Mouse (Mus musculus): ENCODE measurements around the gene Dnajc3. TPM values are rescaled to one million over a fixed set of nuclear protein-coding genes. Genes with fewer than 3 reads are reported as not detected.

Dnajc3 gene
- total and polyA plus RNA-seq, 3 experiments = 12.7 to 18.5 TPM; not detected in 1

GRCm38 (mm10) chr14:118983396-118983795 lies 45.6 kb downstream of the Dnajc3 start:
- DNase-seq (ENCODE audit: low read depth, low spot score) = no peak
- Histone ChIP-seq H3K4me1 (ENCODE audit: control insufficient read depth in 1 of 2, insufficient read depth in 2 of 2, low read length in 2 of 2) (peaks cover 0 to 2% of the 10 kb centered on the region in 2 experiments; a peak in 1 of 4 replicates), H3K79me2 (ENCODE audit: control insufficient read depth, insufficient read depth, low read length, poor library complexity) (no peaks in the 10 kb centered on the region), H3K27ac (ENCODE audit: control insufficient read depth, low read depth, low read length) (no peak overlapping the region), H3K9me3 (replicated peaks; ENCODE audit: insufficient read depth, low read length) (no peaks in the 10 kb centered on the region), H3K9ac (ENCODE audit: control insufficient read depth, low read depth, low read length, poor library complexity, severe bottlenecking) (no peak overlapping the region), H3K36me3 (ENCODE audit: control insufficient read depth in 1 of 2, insufficient read depth in 2 of 2, low read length in 2 of 2) (no peaks in the 10 kb centered on the region), H3K27me3 (ENCODE audit: control insufficient read depth in 1 of 2, insufficient read depth in 2 of 2, low read length in 2 of 2) (no peaks in the 10 kb centered on the region), H3K4me3 (ENCODE audit: control insufficient read depth in 1 of 2, insufficient read depth in 1 of 2, low read depth in 2 of 2, low read length in 2 of 2) (no peak overlapping the region)
- no peak for TF ChIP-seq RAD21 (IDR thresholded peaks at IDR 0.05; ENCODE audit: low read depth, low read length)
- no peak for TF ChIP-seq POLR2A (IDR thresholded peaks at IDR 0.05; ENCODE audit: control insufficient read depth in 1 of 2, insufficient read depth in 1 of 2, low read depth in 1 of 2, low read length in 2 of 2, poor library complexity in 1 of 2)
- TF ChIP-seq CTCF (IDR thresholded peaks at IDR 0.05 in 2 of 3, conservative IDR thresholded peaks at IDR 0.05 in 1 of 3; ENCODE audit: control insufficient read depth in 1 of 3, insufficient read depth in 1 of 3, low read depth in 2 of 3, low read length in 3 of 3, poor library complexity in 1 of 3, severe bottlenecking in 1 of 3) = no peak
- TF ChIP-seq TAL1 (IDR thresholded peaks at IDR 0.05; ENCODE audit: low read length) = no peak
- no peak for TF ChIP-seq TCF12 (IDR thresholded peaks at IDR 0.05; ENCODE audit: low read depth, low read length)
- TF ChIP-seq E2F4 (IDR thresholded peaks at IDR 0.05; ENCODE audit: borderline replicate concordance, low read depth, low read length) = no peak
- no peak for TF ChIP-seq NELFE (IDR thresholded peaks at IDR 0.05; ENCODE audit: low read depth, low read length)
- TF ChIP-seq ELF1 (IDR thresholded peaks at IDR 0.05; ENCODE audit: low read depth, low read length) = no peak
- TF ChIP-seq SIN3A (IDR thresholded peaks at IDR 0.05; ENCODE audit: low read length) = no peak
- no peak for TF ChIP-seq MYC (IDR thresholded peaks at IDR 0.05; ENCODE audit: low read depth, low read length)
- TF ChIP-seq ZNF384 (IDR thresholded peaks at IDR 0.05; ENCODE audit: low read depth, low read length) = no peak
- TF ChIP-seq MAX (IDR thresholded peaks at IDR 0.05; ENCODE audit: low read length) = no peak
- no peak for TF ChIP-seq ZC3H11A (IDR thresholded peaks at IDR 0.05; ENCODE audit: low read depth, low read length)
- TF ChIP-seq EP300 (IDR thresholded peaks at IDR 0.05; ENCODE audit: low read depth in 1 of 2, low read length in 2 of 2) = no peak
- TF ChIP-seq MYB (IDR thresholded peaks at IDR 0.05; ENCODE audit: low read depth, low read length) = no peak
- no peak for TF ChIP-seq SMC3 (IDR thresholded peaks at IDR 0.05; ENCODE audit: low read depth, low read length)

GRCm38 (mm10) chr14:118984161-118984560 lies 46.4 kb downstream of the Dnajc3 start:
- no peak overlapping the region for H3K4me3 ChIP-seq (ENCODE audit: control insufficient read depth in 1 of 2, insufficient read depth in 1 of 2, low read depth in 2 of 2, low read length in 2 of 2)
- H3K27me3 ChIP-seq (ENCODE audit: control insufficient read depth in 1 of 2, insufficient read depth in 2 of 2, low read length in 2 of 2) = no peaks in the 10 kb centered on the region
- no peak for DNase-seq (ENCODE audit: low read depth, low spot score)
- H3K9ac ChIP-seq (ENCODE audit: control insufficient read depth, low read depth, low read length, poor library complexity, severe bottlenecking) = no peak overlapping the region
- no peak overlapping the region for H3K27ac ChIP-seq (ENCODE audit: control insufficient read depth, low read depth, low read length)
- TF ChIP-seq HCFC1 (IDR thresholded peaks at IDR 0.05; ENCODE audit: low read depth, low read length) (no peak), POLR2AphosphoS5 (IDR thresholded peaks at IDR 0.05; ENCODE audit: borderline replicate concordance, low read depth, low read length) (no peak), NRF1 (IDR thresholded peaks at IDR 0.05; ENCODE audit: insufficient read depth, low read depth, low read length, poor library complexity, severe bottlenecking) (no peak), GABPA (IDR thresholded peaks at IDR 0.05; ENCODE audit: low read depth, low read length) (no peak), RCOR1 (IDR thresholded peaks at IDR 0.05; ENCODE audit: low read depth, low read length) (no peak), TBP (IDR thresholded peaks at IDR 0.05; ENCODE audit: low read depth, low read length) (no peak), ELF1 (IDR thresholded peaks at IDR 0.05; ENCODE audit: low read depth, low read length) (no peak), CTCF (IDR thresholded peaks at IDR 0.05 in 2 of 3, conservative IDR thresholded peaks at IDR 0.05 in 1 of 3; ENCODE audit: control insufficient read depth in 1 of 3, insufficient read depth in 1 of 3, low read depth in 2 of 3, low read length in 3 of 3, poor library complexity in 1 of 3, severe bottlenecking in 1 of 3) (no peak), TCF12 (IDR thresholded peaks at IDR 0.05; ENCODE audit: low read depth, low read length) (no peak), UBTF (IDR thresholded peaks at IDR 0.05; ENCODE audit: borderline replicate concordance, insufficient read depth, low read depth, low read length) (no peak), MEF2A (IDR thresholded peaks at IDR 0.05; ENCODE audit: extremely low read depth, insufficient replicate concordance, low read depth, low read length, poor library complexity, severe bottlenecking) (no peak), EP300 (IDR thresholded peaks at IDR 0.05; ENCODE audit: low read depth in 1 of 2, low read length in 2 of 2) (no peak), MXI1 (IDR thresholded peaks at IDR 0.05; ENCODE audit: low read depth, low read length) (no peak), MAX (IDR thresholded peaks at IDR 0.05; ENCODE audit: low read length) (no peak), MAZ (IDR thresholded peaks at IDR 0.05; ENCODE audit: low read depth, low read length) (no peak), POLR2A (IDR thresholded peaks at IDR 0.05; ENCODE audit: control insufficient read depth in 1 of 2, insufficient read depth in 1 of 2, low read depth in 1 of 2, low read length in 2 of 2, poor library complexity in 1 of 2) (no peak), USF1 (IDR thresholded peaks at IDR 0.05; ENCODE audit: low read depth, low read length) (no peak), ZC3H11A (IDR thresholded peaks at IDR 0.05; ENCODE audit: low read depth, low read length) (no peak)
- peaks cover 0 to 2% of the 10 kb centered on the region in 2 experiments; a peak in 1 of 4 replicates for H3K4me1 ChIP-seq (ENCODE audit: control insufficient read depth in 1 of 2, insufficient read depth in 2 of 2, low read length in 2 of 2)
- no peaks in the 10 kb centered on the region for H3K9me3 ChIP-seq (replicated peaks; ENCODE audit: insufficient read depth, low read length)
- no peaks in the 10 kb centered on the region for H3K36me3 ChIP-seq (ENCODE audit: control insufficient read depth in 1 of 2, insufficient read depth in 2 of 2, low read length in 2 of 2)
- H3K79me2 ChIP-seq (ENCODE audit: control insufficient read depth, insufficient read depth, low read length, poor library complexity) = no peaks in the 10 kb centered on the region
